Mouse (Mus musculus) thymus, adult 2 months (tissue): ENCODE results near the gene AC161166.1.

Source experiments
- CTCF ChIP-seq: fragments of 200-500 bp; IDR thresholded peaks from 2 replicates; pipeline ENCODE4 v1.5.1; 2012; ENCODE audit warnings: mild to moderate bottlenecking, control low read depth, low read length, moderate library complexity, borderline replicate concordance; ENCODE audit not compliant: control insufficient read depth, poor library complexity, insufficient read depth; ENCODE audit errors: extremely low read depth
- POLR2A ChIP-seq: fragments of 200-500 bp; IDR thresholded peaks from 2 replicates; pipeline ENCODE4 v1.6.1; 2012; ENCODE audit warnings: mild to moderate bottlenecking, low read length, control low read depth, moderate library complexity; ENCODE audit not compliant: control insufficient read depth, poor library complexity, insufficient read depth; ENCODE audit errors: extremely low read depth

- TF ChIP-seq POLR2A, result no peak
- no peak for TF ChIP-seq CTCF
Measured at GRCm38 (mm10) chr7:24500929-24501328, 11.3 kb downstream of the AC161166.1 start.
